9 mouse cellular contexts compared by ENCODE assay signal in genomic region chr7:24335699-24336309, GRCm38 (mm10). TPM values are rescaled to one million over a fixed set of nuclear protein-coding genes. Genes with fewer than 3 reads are reported as not detected.
A peak's percentile ranks its signal among the peaks of the same experiment; 100 is the strongest.
DNase-seq lines count a peak whose midpoint lies in the region; ATAC-seq and TF ChIP-seq lines count a peak whose summit lies in the region.
"Had no signal": no experiment of that assay in that cellular context is flagged by ENCODE, and none has a peak within 500 bp of the region (broad histone marks: within the 10 kb centered on the region; RNA-seq: fewer than 3 reads in every experiment).

No protein-coding gene starts in this region.

- no peak overlapping the region for H3K27ac ChIP-seq in intestine, embryonic 14.5 days (ENCODE audit: low read depth)
- H3K27ac ChIP-seq in intestine, embryonic 15.5 days: no peak overlapping the region
- H3K27ac ChIP-seq in forebrain, embryonic 14.5 days (ENCODE audit: low read depth, low read length): no peak overlapping the region

- DNase-seq in intestine, embryonic 14.5 days (ENCODE audit: low spot score): peak; percentile 81
- peak; percentile 84 for DNase-seq in brain, embryonic 14.5 days (ENCODE audit: low read depth)
- peak; percentile 91 for DNase-seq in forebrain, embryonic 14.5 days (ENCODE audit: low spot score)
- peak; percentile 89 for DNase-seq in induced T-regulatory cell, adult 2 months (ENCODE audit: low read depth)
- DNase-seq in left cerebral cortex, postnatal 36 days (ENCODE audit: low spot score in 2 of 2): peak; percentile 46 to 66
- peak; percentile 85 for DNase-seq in splenic B cell, adult 2 months (ENCODE audit: low read depth, low spot score)

- ATAC-seq in intestine, embryonic 14.5 days (replicated peaks; ENCODE audit: low FRiP score, low TSS enrichment, low read depth): no peak; the same call in 1 of the 2 replicates
- no peak for ATAC-seq in intestine, embryonic 15.5 days
- peak; percentile 42; the same call in 1 of the 2 replicates for ATAC-seq in forebrain, embryonic 14.5 days
- ATAC-seq in monocyte, adult 5-6 weeks (replicated peaks; ENCODE audit: insufficient number of reproducible peaks, low FRiP score, low TSS enrichment, poor library complexity, severe bottlenecking): peak; percentile 26; the same call in 1 of the 2 replicates

- peaks cover 3% of the 10 kb centered on the region; the same call in 1 of the 2 replicates for H3K9me3 ChIP-seq in intestine, embryonic 14.5 days (ENCODE audit: control insufficient read depth, low read length)
- H3K9me3 ChIP-seq in intestine, embryonic 15.5 days: no peaks in the 10 kb centered on the region
- no peaks in the 10 kb centered on the region for H3K9me3 ChIP-seq in forebrain, embryonic 14.5 days (replicated peaks; ENCODE audit: control insufficient read depth, low read length)

- no peak for TF ChIP-seq POLR2A in brain, embryonic 14.5 days (IDR thresholded peaks at IDR 0.05; ENCODE audit: borderline replicate concordance, extremely low read depth, insufficient read depth, insufficient read length, poor library complexity, severe bottlenecking)

- H3K4me1 ChIP-seq in intestine, embryonic 14.5 days (replicated peaks; ENCODE audit: control insufficient read depth, insufficient read depth, low read length): no peaks in the 10 kb centered on the region
- no peaks in the 10 kb centered on the region for H3K4me1 ChIP-seq in intestine, embryonic 15.5 days (replicated peaks)
- H3K4me1 ChIP-seq in forebrain, embryonic 14.5 days (ENCODE audit: control insufficient read depth, insufficient read depth, low read length): no peaks in the 10 kb centered on the region

- intact Hi-C loops in left cerebral cortex, postnatal 36 days (cut with DNase I): loop anchor here (2.0 kb wide), 1 partner anchor 49 kb away; no protein-coding TSS in a partner anchor

- H3K4me3 ChIP-seq in intestine, embryonic 14.5 days (ENCODE audit: low read depth, low read length): no peak overlapping the region
- H3K4me3 ChIP-seq in intestine, embryonic 15.5 days (replicated peaks): no peak overlapping the region
- no peak overlapping the region for H3K4me3 ChIP-seq in forebrain, embryonic 14.5 days (ENCODE audit: low read depth, low read length)

- H3K4me2 ChIP-seq in intestine, embryonic 14.5 days (ENCODE audit: low read length): no peak overlapping the region
- H3K4me2 ChIP-seq in intestine, embryonic 15.5 days (replicated peaks): no peak overlapping the region
- no peak overlapping the region for H3K4me2 ChIP-seq in forebrain, embryonic 14.5 days (ENCODE audit: low read length)

- TF ChIP-seq CTCF in brain, embryonic 14.5 days (IDR thresholded peaks at IDR 0.05; ENCODE audit: borderline replicate concordance, extremely low read depth, insufficient read depth, insufficient read length): peak; percentile 71; the same call in 1 of the 2 replicates

- no peak overlapping the region for H3K9ac ChIP-seq in intestine, embryonic 14.5 days (ENCODE audit: low read length)
- no peak overlapping the region for H3K9ac ChIP-seq in intestine, embryonic 15.5 days
- H3K9ac ChIP-seq in forebrain, embryonic 14.5 days (ENCODE audit: low read length): no peak overlapping the region

- peaks cover 21% of the 10 kb centered on the region for H3K27me3 ChIP-seq in intestine, embryonic 14.5 days (replicated peaks; ENCODE audit: control insufficient read depth, insufficient read depth, low read length)
- H3K27me3 ChIP-seq in intestine, embryonic 15.5 days (replicated peaks): peaks cover 20% of the 10 kb centered on the region
- H3K27me3 ChIP-seq in forebrain, embryonic 14.5 days (replicated peaks; ENCODE audit: control insufficient read depth, insufficient read depth, low read length): no peaks in the 10 kb centered on the region
- H3K27me3 ChIP-seq in splenic B cell, adult 2 months (ENCODE audit: control insufficient read depth, insufficient read depth, low read length, poor library complexity, severe bottlenecking): no peaks in the 10 kb centered on the region; the same call in 1 of the 2 replicates

- no peaks in the 10 kb centered on the region for H3K36me3 ChIP-seq in intestine, embryonic 14.5 days (ENCODE audit: control insufficient read depth, insufficient read depth, low read length)
- H3K36me3 ChIP-seq in intestine, embryonic 15.5 days: no peaks in the 10 kb centered on the region
- no peaks in the 10 kb centered on the region for H3K36me3 ChIP-seq in forebrain, embryonic 14.5 days (ENCODE audit: control insufficient read depth, insufficient read depth, low read length)
- H3K36me3 ChIP-seq in splenic B cell, adult 2 months (ENCODE audit: control insufficient read depth, insufficient read depth, low read length, poor library complexity, severe bottlenecking): no peaks in the 10 kb centered on the region

- 12% methylated on average over 5 of the region's 5 CpGs for WGBS in intestine, embryonic 14.5 days
- WGBS in intestine, embryonic 15.5 days: 15% methylated on average over 5 of the region's 5 CpGs
- 10% methylated on average over 5 of the region's 5 CpGs for WGBS in forebrain, embryonic 14.5 days

RNA-seq across cellular contexts. Expression of gene Tescl, which starts 2.1 kb away (rescaled TPM):
- not detected in 2 replicates for polyA plus RNA-seq in intestine, embryonic 14.5 days (2014; fragmentation: Nextera tagmentation; extraction: Ambion mirVana)
- polyA plus RNA-seq in intestine, embryonic 15.5 days (2015; fragmentation: Nextera tagmentation; extraction: Ambion mirVana): 0.18 and 0.27 TPM in 2 replicates
- 0.19 and 0.23 TPM in 2 replicates for polyA plus RNA-seq in brain, embryonic 14.5 days (2012; rRNA removed)
- 0.20 TPM in 1 of 2 replicates, not detected in the other for polyA plus RNA-seq in forebrain, embryonic 14.5 days (2014; fragmentation: Nextera tagmentation; extraction: Ambion mirVana)
- not detected for total RNA-seq in left cerebral cortex, postnatal 36 days (2021)
- 2.3 TPM in 1 of 3 replicates, not detected in the others for total RNA-seq in monocyte, adult 5-6 weeks (2017)
- polyA plus RNA-seq: lung, embryonic 16.5 days had no signal

RNA-seq across cellular contexts. Expression of gene Lypd5, which starts 13.2 kb away (rescaled TPM):
- polyA plus RNA-seq in intestine, embryonic 14.5 days (2014; fragmentation: Nextera tagmentation; extraction: Ambion mirVana): not detected in 2 replicates
- polyA plus RNA-seq in intestine, embryonic 15.5 days (2015; fragmentation: Nextera tagmentation; extraction: Ambion mirVana): not detected in 2 replicates
- polyA plus RNA-seq in brain, embryonic 14.5 days (2012; rRNA removed): 0.07 and 0.11 TPM in 2 replicates
- polyA plus RNA-seq in forebrain, embryonic 14.5 days (2014; fragmentation: Nextera tagmentation; extraction: Ambion mirVana): not detected in 2 replicates
- total RNA-seq in left cerebral cortex, postnatal 36 days (2021): not detected
- total RNA-seq in monocyte, adult 5-6 weeks (2017): not detected in 3 replicates

RNA-seq across cellular contexts. Expression of gene Zfp94, which starts 19.3 kb away (rescaled TPM):
- 9.1 and 12.0 TPM in 2 replicates for polyA plus RNA-seq in intestine, embryonic 14.5 days (2014; fragmentation: Nextera tagmentation; extraction: Ambion mirVana)
- 6.0 and 7.5 TPM in 2 replicates for polyA plus RNA-seq in intestine, embryonic 15.5 days (2015; fragmentation: Nextera tagmentation; extraction: Ambion mirVana)
- polyA plus RNA-seq in brain, embryonic 14.5 days (2012; rRNA removed): 19.3 and 26.9 TPM in 2 replicates
- polyA plus RNA-seq in forebrain, embryonic 14.5 days (2014; fragmentation: Nextera tagmentation; extraction: Ambion mirVana): 20.5 and 21.6 TPM in 2 replicates
- total RNA-seq in left cerebral cortex, postnatal 36 days (2021): 10 to 100 TPM; 13.2 to 16.2 TPM
- total RNA-seq in monocyte, adult 5-6 weeks (2017): 2.4 to 4.6 TPM (median 4.5 TPM) in 3 replicates

RNA-seq across cellular contexts. Expression of gene Kcnn4, which starts 34.3 kb away (rescaled TPM):
- polyA plus RNA-seq in intestine, embryonic 14.5 days (2014; fragmentation: Nextera tagmentation; extraction: Ambion mirVana): 0.43 and 0.70 TPM in 2 replicates
- 2.7 and 3.4 TPM in 2 replicates for polyA plus RNA-seq in intestine, embryonic 15.5 days (2015; fragmentation: Nextera tagmentation; extraction: Ambion mirVana)
- polyA plus RNA-seq in brain, embryonic 14.5 days (2012; rRNA removed): 0.76 and 1.4 TPM in 2 replicates
- polyA plus RNA-seq in forebrain, embryonic 14.5 days (2014; fragmentation: Nextera tagmentation; extraction: Ambion mirVana): 0.09 and 0.53 TPM in 2 replicates
- under 1 TPM; 0.42 to 0.77 TPM for total RNA-seq in left cerebral cortex, postnatal 36 days (2021)
- 10.3 to 11.8 TPM (median 11.5 TPM) in 3 replicates for total RNA-seq in monocyte, adult 5-6 weeks (2017)

RNA-seq across cellular contexts. Expression of gene Zfp61, which starts 34.8 kb away (rescaled TPM):
- polyA plus RNA-seq in intestine, embryonic 14.5 days (2014; fragmentation: Nextera tagmentation; extraction: Ambion mirVana): 24.7 and 31.8 TPM in 2 replicates
- polyA plus RNA-seq in intestine, embryonic 15.5 days (2015; fragmentation: Nextera tagmentation; extraction: Ambion mirVana): 23.6 and 24.6 TPM in 2 replicates
- 33.9 and 39.2 TPM in 2 replicates for polyA plus RNA-seq in brain, embryonic 14.5 days (2012; rRNA removed)
- polyA plus RNA-seq in forebrain, embryonic 14.5 days (2014; fragmentation: Nextera tagmentation; extraction: Ambion mirVana): 33.7 and 40.7 TPM in 2 replicates
- 10 to 100 TPM; 21.9 to 23.9 TPM for total RNA-seq in left cerebral cortex, postnatal 36 days (2021)
- 4.6 to 11.1 TPM (median 5.2 TPM) in 3 replicates for total RNA-seq in monocyte, adult 5-6 weeks (2017)

Comparison
In these comparisons a context has a peak if more than half of its experiments do, and no peak if none do; other contexts are left out.
1. ATAC-seq: peak in forebrain, embryonic 14.5 days (single experiment) and monocyte, adult 5-6 weeks (single experiment); none in intestine, embryonic 14.5 days (single experiment) and intestine, embryonic 15.5 days (single experiment).
2. Peak in every context shown above with its lines, with median percentiles within 50 percentile points of each other: DNase-seq.